Mouse (Mus musculus): Measurements from ENCODE around the gene Ncaph.
"Not testable (repeated sequence)": the region's sequence is repeated elsewhere in the genome, so short reads cannot be mapped to it uniquely, and the experiment has no call there.

Ncaph gene

GRCm38 (mm10) chr2:127133621-127134461 lies at the start of gene Ncaph:
TSS of gene Ncaph (minus strand) at chr2:127133954.
- DNase-seq (ENCODE audit: low spot score): peak; percentile 93

GRCm38 (mm10) chr2:127182598-127183381 lies 49.0 kb upstream of the Ncaph start:
- peak; percentile 80 for DNase-seq (ENCODE audit: low spot score)

- DNase-seq (ENCODE audit: low spot score): not testable (repeated sequence)
Observed at GRCm38 (mm10) chr2:127166261-127166660, 32.5 kb upstream of the Ncaph start.

GRCm38 (mm10) chr2:127165675-127166074 lies 31.9 kb upstream of the Ncaph start:
- DNase-seq (ENCODE audit: low spot score): no peak

GRCm38 (mm10) chr2:127145699-127146098 lies 11.9 kb upstream of the Ncaph start:
- no peak for DNase-seq (ENCODE audit: low spot score)

GRCm38 (mm10) chr2:127143158-127144063 lies 9.7 kb upstream of the Ncaph start, which contains the start of gene Itpripl1:
TSS of gene Itpripl1 (minus strand) at chr2:127143442.
- peak; percentile 84 for DNase-seq (ENCODE audit: low spot score)

- no peak for DNase-seq (ENCODE audit: low spot score)
Observed at GRCm38 (mm10) chr2:127142577-127143157, 8.9 kb upstream of the Ncaph start.

- no peak for DNase-seq (ENCODE audit: low spot score)
Observed at GRCm38 (mm10) chr2:127142031-127142430, 8.3 kb upstream of the Ncaph start.

- DNase-seq (ENCODE audit: low spot score): no peak
Observed at GRCm38 (mm10) chr2:127140011-127140410, 6.3 kb upstream of the Ncaph start.

GRCm38 (mm10) chr2:127139605-127140004 lies 5.9 kb upstream of the Ncaph start:
- no peak for DNase-seq (ENCODE audit: low spot score)

GRCm38 (mm10) chr2:127139094-127139493 lies 5.3 kb upstream of the Ncaph start:
- DNase-seq (ENCODE audit: low spot score): no peak

- DNase-seq (ENCODE audit: low spot score): no peak
Observed at GRCm38 (mm10) chr2:127138449-127138848, 4.7 kb upstream of the Ncaph start.

- DNase-seq (ENCODE audit: low spot score): no peak
Observed at GRCm38 (mm10) chr2:127137838-127138420, 4.2 kb upstream of the Ncaph start.

GRCm38 (mm10) chr2:127136979-127137378 lies 3.2 kb upstream of the Ncaph start:
- DNase-seq (ENCODE audit: low spot score): no peak

- not testable (repeated sequence) for DNase-seq (ENCODE audit: low spot score)
Observed at GRCm38 (mm10) chr2:127135255-127135654, 1.5 kb upstream of the Ncaph start.

- DNase-seq (ENCODE audit: low spot score): no peak
Observed at GRCm38 (mm10) chr2:127131353-127131752, 2.4 kb downstream of the Ncaph start.

- DNase-seq (ENCODE audit: low spot score): no peak
Observed at GRCm38 (mm10) chr2:127128926-127129325, 4.8 kb downstream of the Ncaph start.

GRCm38 (mm10) chr2:127121591-127122235 lies 12.0 kb downstream of the Ncaph start:
- no peak for DNase-seq (ENCODE audit: low spot score)

- no peak for DNase-seq (ENCODE audit: low spot score)
Observed at GRCm38 (mm10) chr2:127108986-127109385, 24.8 kb downstream of the Ncaph start.

GRCm38 (mm10) chr2:127092000-127092399 lies 41.8 kb downstream of the Ncaph start:
- DNase-seq (ENCODE audit: low spot score): no peak

GRCm38 (mm10) chr2:127090151-127090550 lies 43.6 kb downstream of the Ncaph start:
- not testable (repeated sequence) for DNase-seq (ENCODE audit: low spot score)

Data from yolk sac, embryonic 10.5 days (tissue).